Mouse (Mus musculus): ENCODE data around the gene Pld1.

DNA sequence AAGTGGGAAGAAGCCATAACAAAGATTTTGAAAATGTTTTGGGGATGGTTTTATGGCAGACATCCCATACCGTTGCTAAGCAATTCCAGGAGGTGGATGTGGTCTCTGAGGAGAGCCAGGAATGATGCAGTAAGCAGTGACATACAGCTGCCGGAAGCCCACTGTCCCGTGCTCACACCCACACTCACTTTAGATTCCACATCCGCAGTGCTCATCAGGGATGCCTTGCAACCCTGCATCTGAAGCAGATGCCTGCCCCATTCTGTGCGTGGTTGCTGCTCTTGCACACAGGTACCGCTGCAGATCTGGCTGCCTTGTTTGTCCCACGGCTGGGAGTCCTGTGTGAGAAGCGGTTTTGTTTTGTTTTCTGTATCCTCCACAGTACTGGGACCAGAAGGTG lies 30.2 kb downstream of the Pld1 start:
- TF ChIP-seq CTCF (IDR thresholded peaks at IDR 0.05; ENCODE audit: low read depth) (no peak), EP300 (optimal IDR thresholded peaks at IDR 0.05) (no peak)
